Mouse (Mus musculus): ENCODE measurements around the gene Med25. TPM values are rescaled to one million over a fixed set of nuclear protein-coding genes. Genes with fewer than 3 reads are reported as not detected.

Med25 gene
- polyA plus RNA-seq, 1 experiment = 57.4 TPM

GRCm38 (mm10) chr7:44853596-44854355, 38.7 kb downstream of the Med25 start:
- Histone ChIP-seq H3ac (ENCODE audit: control insufficient read depth, insufficient read length) (peak overlapping the region; percentile 12), H3K79me2 (ENCODE audit: control insufficient read depth, insufficient read depth) (peaks cover 22% of the 10 kb centered on the region), H3K4me3 (peak overlapping the region; percentile 30), H3K27me3 (ENCODE audit: control insufficient read depth, insufficient read depth, insufficient read length) (no peaks in the 10 kb centered on the region), H3K4me2 (ENCODE audit: low read depth) (peak overlapping the region; percentile 77), H3K36me3 (ENCODE audit: control insufficient read depth, insufficient read depth) (no peaks in the 10 kb centered on the region)
- TF ChIP-seq MYOG (IDR thresholded peaks at IDR 0.05; ENCODE audit: control insufficient read depth in 1 of 3, insufficient read depth in 1 of 3, insufficient read length in 2 of 3, low read depth in 2 of 3) = no peak
- peak; percentile 34 for TF ChIP-seq USF1 (IDR thresholded peaks at IDR 0.05; ENCODE audit: low read depth)

DNA sequence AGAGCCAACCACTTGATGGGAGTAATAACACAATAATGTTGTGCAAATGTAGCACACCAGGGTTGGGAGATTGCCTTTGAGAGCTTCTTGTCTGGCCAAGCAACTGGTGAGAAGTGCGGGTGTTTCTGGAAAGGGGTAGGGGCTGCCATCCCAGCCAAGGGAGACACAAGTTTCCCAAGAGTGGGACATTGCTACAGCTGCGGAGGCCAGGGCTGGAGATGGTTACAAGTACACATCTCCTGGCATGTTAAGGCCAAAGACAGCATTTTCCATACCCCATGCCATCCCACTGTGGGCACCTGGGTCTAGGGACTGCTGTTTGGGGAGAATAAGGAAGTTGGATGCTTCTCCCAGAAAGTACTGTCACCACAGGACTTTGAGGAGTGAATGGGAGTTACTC, 39.4 kb downstream of the Med25 start:
- Histone ChIP-seq H3ac (ENCODE audit: control insufficient read depth, insufficient read length) (no peak overlapping the region), H3K4me3 (no peak overlapping the region), H3K79me2 (ENCODE audit: control insufficient read depth, insufficient read depth) (peaks cover 22% of the 10 kb centered on the region), H3K4me2 (ENCODE audit: low read depth) (peak overlapping the region; percentile 77), H3K27me3 (ENCODE audit: control insufficient read depth, insufficient read depth, insufficient read length) (no peaks in the 10 kb centered on the region), H3K36me3 (ENCODE audit: control insufficient read depth, insufficient read depth) (no peaks in the 10 kb centered on the region)
- TF ChIP-seq POLR2AphosphoS2 (IDR thresholded peaks at IDR 0.05; ENCODE audit: insufficient read length, low read depth) = peak; percentile 36
- no peak for TF ChIP-seq TCF12 (IDR thresholded peaks at IDR 0.05; ENCODE audit: insufficient read depth, poor library complexity, severe bottlenecking)

- H3K4me3 ChIP-seq = no peak overlapping the region
- no peak overlapping the region for H3K4me2 ChIP-seq (ENCODE audit: low read depth)
- TF ChIP-seq POLR2AphosphoS2 (IDR thresholded peaks at IDR 0.05; ENCODE audit: insufficient read length, low read depth) (peak; percentile 35), TCF12 (IDR thresholded peaks at IDR 0.05; ENCODE audit: insufficient read depth, poor library complexity, severe bottlenecking) (no peak)
- H3K27me3 ChIP-seq (ENCODE audit: control insufficient read depth, insufficient read depth, insufficient read length) = no peaks in the 10 kb centered on the region
- H3K79me2 ChIP-seq (ENCODE audit: control insufficient read depth, insufficient read depth) = peaks cover 28% of the 10 kb centered on the region
- no peaks in the 10 kb centered on the region for H3K36me3 ChIP-seq (ENCODE audit: control insufficient read depth, insufficient read depth)
- no peak overlapping the region for H3ac ChIP-seq (ENCODE audit: control insufficient read depth, insufficient read length)
Observed at GRCm38 (mm10) chr7:44852259-44853027, 40.1 kb downstream of the Med25 start.

DNA sequence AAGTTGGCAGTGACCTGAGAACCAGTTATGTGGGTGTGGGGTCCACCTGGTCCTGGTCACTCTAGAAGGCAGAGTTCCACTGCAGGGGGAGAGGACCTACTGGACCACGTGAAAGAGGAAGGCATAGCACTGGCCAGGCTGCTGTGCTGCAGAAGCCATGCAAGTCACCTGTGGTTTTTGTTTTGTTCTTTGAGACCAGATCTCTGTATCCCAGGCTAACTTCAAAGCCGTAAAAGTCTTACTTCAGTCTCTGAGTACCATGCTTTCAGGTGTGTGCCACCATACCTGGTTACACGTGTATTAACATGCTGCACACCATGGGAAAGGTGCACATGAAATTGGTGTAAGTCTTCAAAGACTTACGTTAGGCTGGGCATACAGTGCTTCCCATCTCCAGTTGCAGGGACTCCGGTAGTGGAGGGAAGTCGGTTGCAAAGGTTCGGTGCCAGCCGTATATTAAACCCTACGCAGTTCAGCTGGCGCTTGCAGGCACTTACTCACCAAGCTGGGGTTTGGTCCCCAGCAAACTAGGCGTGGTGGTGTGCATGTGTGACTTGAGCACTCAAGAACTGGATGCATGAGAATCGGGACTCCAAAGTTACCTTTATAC, 40.8 kb downstream of the Med25 start:
- peak overlapping the region; percentile 94 for H3K4me3 ChIP-seq
- H3K79me2 ChIP-seq (ENCODE audit: control insufficient read depth, insufficient read depth) = peaks cover 33% of the 10 kb centered on the region
- H3K36me3 ChIP-seq (ENCODE audit: control insufficient read depth, insufficient read depth) = no peaks in the 10 kb centered on the region
- TF ChIP-seq POLR2AphosphoS2 (IDR thresholded peaks at IDR 0.05; ENCODE audit: insufficient read length, low read depth) (no peak), MYOD1 (IDR thresholded peaks at IDR 0.05; ENCODE audit: control insufficient read depth in 1 of 3, insufficient read length in 2 of 3, low read depth in 2 of 3) (no peak), POLR2A (IDR thresholded peaks at IDR 0.05; ENCODE audit: insufficient read length, low read depth) (no peak), REST (IDR thresholded peaks at IDR 0.05; ENCODE audit: insufficient read depth, insufficient read length) (no peak), MYOG (IDR thresholded peaks at IDR 0.05; ENCODE audit: control insufficient read depth in 1 of 3, insufficient read depth in 1 of 3, insufficient read length in 2 of 3, low read depth in 2 of 3) (no peak), CEBPB (IDR thresholded peaks at IDR 0.05; ENCODE audit: insufficient read depth, poor library complexity, severe bottlenecking) (no peak), MAX (IDR thresholded peaks at IDR 0.05; ENCODE audit: low read depth) (no peak), TCF12 (IDR thresholded peaks at IDR 0.05; ENCODE audit: insufficient read depth, poor library complexity, severe bottlenecking) (no peak), E2F4 (IDR thresholded peaks at IDR 0.05; ENCODE audit: insufficient read depth) (no peak), USF1 (IDR thresholded peaks at IDR 0.05; ENCODE audit: low read depth) (no peak), SRF (IDR thresholded peaks at IDR 0.05; ENCODE audit: control insufficient read depth, insufficient read length, low read depth) (no peak), TCF3 (IDR thresholded peaks at IDR 0.05; ENCODE audit: insufficient read length, low read depth) (no peak)
- no peaks in the 10 kb centered on the region for H3K27me3 ChIP-seq (ENCODE audit: control insufficient read depth, insufficient read depth, insufficient read length)
- H3ac ChIP-seq (ENCODE audit: control insufficient read depth, insufficient read length) = no peak overlapping the region
- H3K4me2 ChIP-seq (ENCODE audit: low read depth) = peak overlapping the region; percentile 72

GRCm38 (mm10) chr7:44850789-44851624, 41.5 kb downstream of the Med25 start:
- Histone ChIP-seq H3K79me2 (ENCODE audit: control insufficient read depth, insufficient read depth) (peaks cover 34% of the 10 kb centered on the region), H3ac (ENCODE audit: control insufficient read depth, insufficient read length) (peak overlapping the region; percentile 80), H3K27me3 (ENCODE audit: control insufficient read depth, insufficient read depth, insufficient read length) (no peaks in the 10 kb centered on the region), H3K4me2 (ENCODE audit: low read depth) (peak overlapping the region; percentile 72), H3K36me3 (ENCODE audit: control insufficient read depth, insufficient read depth) (peaks cover 7% of the 10 kb centered on the region), H3K4me3 (peak overlapping the region; percentile 94)
- TF ChIP-seq MYOG (IDR thresholded peaks at IDR 0.05; ENCODE audit: control insufficient read depth in 1 of 3, insufficient read depth in 1 of 3, insufficient read length in 2 of 3, low read depth in 2 of 3) (no peak), MAX (IDR thresholded peaks at IDR 0.05; ENCODE audit: low read depth) (no peak), POLR2A (IDR thresholded peaks at IDR 0.05; ENCODE audit: insufficient read length, low read depth) (no peak), CEBPB (IDR thresholded peaks at IDR 0.05; ENCODE audit: insufficient read depth, poor library complexity, severe bottlenecking) (no peak), USF1 (IDR thresholded peaks at IDR 0.05; ENCODE audit: low read depth) (no peak), TCF3 (IDR thresholded peaks at IDR 0.05; ENCODE audit: insufficient read length, low read depth) (no peak), E2F4 (IDR thresholded peaks at IDR 0.05; ENCODE audit: insufficient read depth) (no peak), REST (IDR thresholded peaks at IDR 0.05; ENCODE audit: insufficient read depth, insufficient read length) (no peak), TCF12 (IDR thresholded peaks at IDR 0.05; ENCODE audit: insufficient read depth, poor library complexity, severe bottlenecking) (no peak), MYOD1 (IDR thresholded peaks at IDR 0.05; ENCODE audit: control insufficient read depth in 1 of 3, insufficient read length in 2 of 3, low read depth in 2 of 3) (no peak), SRF (IDR thresholded peaks at IDR 0.05; ENCODE audit: control insufficient read depth, insufficient read length, low read depth) (no peak), POLR2AphosphoS2 (IDR thresholded peaks at IDR 0.05; ENCODE audit: insufficient read length, low read depth) (no peak)
